Mouse (Mus musculus) CD4-positive, CD25-positive, alpha-beta regulatory T cell, adult 4 months (primary cell): ENCODE measurements at regions not wholly inside any gene's neighbourhood (a gene's known extent, or its start where the extent isn't known, plus 50 kb on each side); places are given as distances from the start of the nearest gene placed in this dataset.

Source experiments
- ATAC-seq: one replicate; pipeline ENCODE4 v1.8.0; 2017

GRCm38 (mm10) chr12:16012081-16012480 is 195.4 kb upstream of the Trib2 start:
- ATAC-seq, result no peak

- no peak for ATAC-seq
Observed at GRCm38 (mm10) chr12:16009822-16010620, 193.3 kb upstream of the Trib2 start.

- ATAC-seq, result peak; percentile 74
Observed at GRCm38 (mm10) chr12:16008763-16009515, 192.2 kb upstream of the Trib2 start.

GRCm38 (mm10) chr12:16008261-16008660 is 191.5 kb upstream of the Trib2 start:
- ATAC-seq, result peak; percentile 27

- ATAC-seq, result peak; percentile 38
Observed at GRCm38 (mm10) chr12:16006688-16007087, 190.0 kb upstream of the Trib2 start.

GRCm38 (mm10) chr12:16006286-16006685 is 189.6 kb upstream of the Trib2 start:
- ATAC-seq, result no peak

- ATAC-seq, result no peak
Observed at GRCm38 (mm10) chr12:16001811-16002210, 185.1 kb upstream of the Trib2 start.

GRCm38 (mm10) chr12:16001225-16001624 is 184.5 kb upstream of the Trib2 start:
- no peak for ATAC-seq

GRCm38 (mm10) chr12:15998331-15998730 is 181.6 kb upstream of the Trib2 start:
- ATAC-seq, result peak; percentile 91

GRCm38 (mm10) chr12:15993866-15994265 is 177.1 kb upstream of the Trib2 start:
- ATAC-seq, result no peak

- ATAC-seq, result no peak
Observed at GRCm38 (mm10) chr12:15986351-15986750, 169.6 kb upstream of the Trib2 start.

- no peak for ATAC-seq
Observed at GRCm38 (mm10) chr12:15985649-15986048, 168.9 kb upstream of the Trib2 start.

- no peak for ATAC-seq
Observed at GRCm38 (mm10) chr12:15983591-15984300, 167.0 kb upstream of the Trib2 start.

- ATAC-seq, result peak; percentile 92
Observed at GRCm38 (mm10) chr12:15981741-15982140, 165.0 kb upstream of the Trib2 start.

GRCm38 (mm10) chr12:15979233-15979632 is 162.5 kb upstream of the Trib2 start:
- no peak for ATAC-seq

GRCm38 (mm10) chr12:15971786-15972185 is 155.1 kb upstream of the Trib2 start:
- peak; percentile 74 for ATAC-seq

GRCm38 (mm10) chr12:15970262-15970661 is 153.5 kb upstream of the Trib2 start:
- peak; percentile 27 for ATAC-seq

- ATAC-seq, result peak; percentile 76
Observed at GRCm38 (mm10) chr12:15967550-15968102, 150.9 kb upstream of the Trib2 start.

- no peak for ATAC-seq
Observed at GRCm38 (mm10) chr12:15966631-15967030, 149.9 kb upstream of the Trib2 start.

- no peak for ATAC-seq
Observed at GRCm38 (mm10) chr12:15965921-15966320, 149.2 kb upstream of the Trib2 start.

- ATAC-seq, result no peak
Observed at GRCm38 (mm10) chr12:15964073-15964472, 147.4 kb upstream of the Trib2 start.

GRCm38 (mm10) chr12:15961834-15962233 is 145.1 kb upstream of the Trib2 start:
- no peak for ATAC-seq
